Mouse (Mus musculus) ES-Bruce4 (cell line): Measurements from ENCODE around the gene Kcnq1.

Experiments
- EP300 ChIP-seq: IDR thresholded peaks from 2 replicates; pipeline ENCODE4 v1.6.1; 2011; ENCODE audit warnings: low read depth, low read length; ENCODE audit not compliant: insufficient read depth
- POLR2A ChIP-seq: IDR thresholded peaks from one replicate; pipeline ENCODE4 v1.8.1; 2011; ENCODE audit warnings: low read length; ENCODE audit not compliant: insufficient read depth

- TF ChIP-seq EP300, result 0 out of 2 replicates have a peak, but pooled peaks have one; percentile 6
- TF ChIP-seq POLR2A, result peak; percentile 79
Measured at GRCm38 (mm10) chr7:143460874-143461273, 354.7 kb downstream of the Kcnq1 start, which contains the start of gene Cdkn1c.
